Mouse (Mus musculus) cortical plate, adult 2 months (tissue): Measurements from ENCODE around the gene Itgav. TPM values are rescaled to one million over a fixed set of nuclear protein-coding genes. Genes with fewer than 3 reads are reported as not detected.

Experiments used
- H3K27ac ChIP-seq: fragments of 200-500 bp; 2 replicates; pipeline ENCODE4 v1.5.1; 2012; ENCODE audit warnings: low read length, control low read depth, inconsistent platforms; ENCODE audit not compliant: insufficient read depth
- H3K4me1 ChIP-seq: fragments of 200-500 bp; 2 replicates; pipeline ENCODE4 v1.6.1; 2011; ENCODE audit warnings: low read length; ENCODE audit not compliant: control insufficient read depth, insufficient read depth
- H3K4me3 ChIP-seq: fragments of 200-500 bp; 2 replicates; pipeline ENCODE4 v1.5.1; 2011; ENCODE audit warnings: mild to moderate bottlenecking, low read length, control low read depth; ENCODE audit not compliant: insufficient read depth
- CTCF ChIP-seq: fragments of 200-500 bp; IDR thresholded peaks from 2 replicates; pipeline ENCODE4 v1.5.1; 2011; ENCODE audit warnings: mild to moderate bottlenecking, control low read depth, low read length; ENCODE audit not compliant: insufficient read depth; ENCODE audit errors: extremely low read depth
- POLR2A ChIP-seq: fragments of 200-500 bp; IDR thresholded peaks from 2 replicates; pipeline ENCODE4 v1.6.1; 2011; ENCODE audit warnings: mild to moderate bottlenecking, low read length, control low read depth; ENCODE audit not compliant: insufficient read depth; ENCODE audit errors: extremely low read depth
- polyA plus RNA-seq: library from polyadenylated mRNA; depleted of rRNA; stranded (reverse); fragments of >200 nt; gene quantifications from 2 replicates; pipeline ENCODE4 v1.2.3, GENCODE M21; 2012; rRNA removed

Itgav gene
- polyA plus RNA-seq, result 88.7 and 97.2 TPM in 2 replicates

GRCm38 (mm10) chr2:83723921-83724826 lies at the start of gene Itgav:
TSS of gene Itgav (plus strand) at chr2:83724397.
- Histone ChIP-seq H3K4me1 (peaks cover 3% of the 10 kb centered on the region; the same call in 1 of the 2 replicates), H3K4me3 (peak within 1 kb of the TSS; percentile 71), H3K27ac (peak within 1 kb of the TSS; percentile 96)
- TF ChIP-seq CTCF (no peak), POLR2A (no peak)

- TF ChIP-seq POLR2A, result no peak
- no peak for TF ChIP-seq CTCF
- H3K27ac ChIP-seq, result no peak overlapping the region
- peaks cover 3% of the 10 kb centered on the region for H3K4me1 ChIP-seq
- H3K4me3 ChIP-seq, result no peak overlapping the region
These were observed 49.8 kb upstream of the Itgav start for GRCm38 (mm10) chr2:83674421-83674820.

DNA sequence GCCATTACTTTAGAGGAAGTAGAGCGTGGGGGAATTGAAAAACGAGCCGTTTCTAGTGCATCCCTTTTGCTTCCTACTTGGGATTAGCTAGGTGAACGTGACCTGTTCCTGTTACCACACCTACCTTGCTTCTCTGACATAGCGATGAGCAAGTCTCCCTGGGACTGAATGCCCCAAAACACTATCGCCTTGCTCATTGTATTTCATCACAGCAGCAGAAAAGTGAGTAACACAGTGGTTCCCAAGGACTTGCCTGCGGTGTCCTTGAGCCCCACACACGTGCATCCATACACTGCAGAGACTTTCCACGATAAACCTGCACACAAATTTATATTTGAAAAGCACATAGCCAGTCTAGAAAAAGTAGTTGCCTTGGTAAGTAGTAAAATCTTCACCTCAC lies 49.3 kb upstream of the Itgav start:
- no peak overlapping the region for H3K4me3 ChIP-seq
- no peak overlapping the region for H3K27ac ChIP-seq
- TF ChIP-seq POLR2A, result no peak
- TF ChIP-seq CTCF, result no peak
- peaks cover 3% of the 10 kb centered on the region for H3K4me1 ChIP-seq

- Histone ChIP-seq H3K4me1 (peaks cover 3% of the 10 kb centered on the region), H3K27ac (no peak overlapping the region), H3K4me3 (no peak overlapping the region)
- TF ChIP-seq CTCF, result no peak
- no peak for TF ChIP-seq POLR2A
These were observed 48.5 kb upstream of the Itgav start for GRCm38 (mm10) chr2:83675681-83676080.

DNA sequence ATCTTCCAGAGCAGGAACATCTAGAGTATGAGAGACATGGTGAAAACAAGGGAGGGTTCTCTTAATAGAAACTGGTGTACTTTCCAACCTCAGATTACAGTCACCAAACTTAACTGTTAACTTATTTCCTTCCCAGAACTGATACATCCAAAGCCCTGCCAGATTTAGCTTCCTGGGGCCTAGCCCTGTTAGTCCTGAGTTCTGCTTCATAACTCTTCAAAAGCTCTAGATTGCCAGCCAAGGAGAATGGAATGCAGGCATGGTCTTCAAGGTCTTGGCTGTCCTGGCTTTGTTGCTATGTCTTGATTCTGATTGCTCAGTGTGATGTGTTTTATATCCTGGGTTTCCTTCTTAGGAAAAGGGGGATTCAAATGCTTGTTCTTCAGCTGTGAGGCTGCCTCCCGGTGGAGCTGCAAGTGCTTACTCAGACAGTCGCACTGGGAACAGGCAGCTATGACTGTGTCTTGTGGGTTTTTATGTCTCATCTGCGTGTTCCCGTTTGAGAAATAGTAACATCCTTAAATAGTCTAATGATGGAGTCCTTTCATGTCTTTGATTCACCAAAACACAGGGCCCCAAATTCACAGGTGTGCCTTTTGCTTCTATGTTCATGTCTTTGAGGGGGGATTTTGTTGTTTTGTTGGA lies 47.8 kb upstream of the Itgav start:
- Histone ChIP-seq H3K27ac (no peak overlapping the region), H3K4me3 (no peak overlapping the region), H3K4me1 (peaks cover 3% of the 10 kb centered on the region)
- TF ChIP-seq POLR2A (no peak), CTCF (no peak)

- H3K4me3 ChIP-seq, result no peak overlapping the region
- no peak for TF ChIP-seq CTCF
- no peak for TF ChIP-seq POLR2A
- H3K27ac ChIP-seq, result no peak overlapping the region
- peaks cover 2% of the 10 kb centered on the region for H3K4me1 ChIP-seq
These were observed 42.9 kb upstream of the Itgav start for GRCm38 (mm10) chr2:83681332-83681731.

- no peaks in the 10 kb centered on the region for H3K4me1 ChIP-seq
- TF ChIP-seq CTCF (no peak), POLR2A (no peak)
- no peak overlapping the region for H3K4me3 ChIP-seq
- H3K27ac ChIP-seq, result no peak overlapping the region
These were observed 42.4 kb upstream of the Itgav start for GRCm38 (mm10) chr2:83681785-83682184.

DNA sequence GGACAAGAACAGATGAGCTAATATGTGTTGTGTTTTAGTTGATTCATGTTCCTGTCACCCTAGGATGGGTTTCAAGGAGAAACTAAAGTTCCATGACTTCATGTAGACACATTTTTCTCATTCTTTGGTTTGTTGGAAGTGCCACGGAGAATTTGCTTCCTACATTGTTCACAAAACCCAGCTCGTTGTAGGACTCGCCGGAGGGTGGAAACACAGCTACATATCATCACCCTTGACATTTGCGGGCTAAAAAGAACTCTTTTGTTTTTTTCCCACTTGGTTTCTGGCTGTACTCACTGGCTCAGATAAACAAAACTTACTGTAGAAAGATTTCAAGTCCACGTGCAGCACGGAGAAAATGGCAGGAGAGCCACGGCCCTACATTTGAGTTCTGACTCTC lies 41.9 kb upstream of the Itgav start:
- Histone ChIP-seq H3K4me3 (no peak overlapping the region), H3K4me1 (no peaks in the 10 kb centered on the region), H3K27ac (no peak overlapping the region)
- TF ChIP-seq POLR2A (no peak), CTCF (no peak)

- Histone ChIP-seq H3K4me1 (no peaks in the 10 kb centered on the region), H3K4me3 (no peak overlapping the region), H3K27ac (no peak overlapping the region)
- TF ChIP-seq POLR2A, result no peak
These were observed 40.3 kb upstream of the Itgav start for GRCm38 (mm10) chr2:83683731-83684519.

GRCm38 (mm10) chr2:83684691-83685090 lies 39.5 kb upstream of the Itgav start:
- H3K4me1 ChIP-seq, result no peaks in the 10 kb centered on the region
- no peak overlapping the region for H3K27ac ChIP-seq
- TF ChIP-seq CTCF, result no peak
- TF ChIP-seq POLR2A, result no peak
- no peak overlapping the region for H3K4me3 ChIP-seq
